Mouse (Mus musculus): ENCODE results near the gene Bmper. TPM values are rescaled to one million over a fixed set of nuclear protein-coding genes. Genes with fewer than 3 reads are reported as not detected.
A peak's percentile ranks its signal among the peaks of the same experiment; 100 is the strongest.

Gene Bmper
- polyA plus RNA-seq, 1 experiment from 2014 or later, result 21.2 TPM

DNA sequence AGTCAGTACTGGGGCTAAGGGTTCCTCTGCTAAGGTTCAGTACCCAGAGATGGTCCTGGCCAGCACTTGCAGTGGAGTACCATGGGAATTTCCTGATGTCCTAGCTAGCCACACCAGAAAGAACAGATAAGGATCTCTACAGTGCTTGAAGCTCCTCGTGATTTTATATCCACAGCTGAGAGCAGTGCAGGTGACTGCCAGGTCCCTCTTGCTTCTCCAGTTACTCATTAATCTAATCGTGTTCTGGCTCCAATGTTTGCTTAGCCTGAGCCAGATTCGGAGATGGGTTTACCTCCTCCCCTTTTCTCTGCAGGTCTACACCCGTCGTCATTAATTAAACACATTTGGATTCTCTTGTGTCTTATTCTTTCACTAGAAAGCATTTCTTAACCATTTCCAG, 230.4 kb downstream of the Bmper start:
- 43% methylated on average over 5 of the region's 5 CpGs for WGBS
- no peak for ATAC-seq (ENCODE audit: low FRiP score, low read depth)
- H3K4me1 ChIP-seq, result 0 out of 2 replicates have a peak, but pooled peaks cover 6% of the 10 kb centered on the region
- H3K4me2 ChIP-seq (replicated peaks), result no peak overlapping the region
- H3K36me3 ChIP-seq, result no peaks in the 10 kb centered on the region
- no peak overlapping the region for H3K9ac ChIP-seq
- no peak overlapping the region for H3K27ac ChIP-seq
- no peak overlapping the region for H3K4me3 ChIP-seq
- H3K9me3 ChIP-seq, result no peaks in the 10 kb centered on the region
- H3K27me3 ChIP-seq, result no peaks in the 10 kb centered on the region

DNA sequence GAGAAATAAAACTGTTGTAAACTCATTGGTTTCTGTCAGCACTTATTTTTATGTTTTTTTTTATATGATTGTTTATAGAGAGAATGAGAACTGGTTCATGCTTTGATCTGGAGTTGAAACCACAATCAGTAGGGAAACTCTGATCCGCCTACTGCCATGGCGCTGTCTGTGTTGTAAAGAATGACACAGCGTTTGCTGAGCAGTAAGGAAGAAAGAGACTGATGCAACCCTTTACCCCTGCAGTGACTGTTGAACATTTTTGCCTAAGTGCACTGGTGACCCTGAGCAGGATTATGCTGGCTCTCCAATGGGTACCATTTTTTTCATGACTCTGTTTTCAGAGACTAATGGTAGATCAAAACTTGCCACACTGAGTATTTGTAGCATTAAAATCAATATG, 234.3 kb downstream of the Bmper start:
- 61% methylated on average over 3 of the region's 3 CpGs for WGBS
- Histone ChIP-seq H3K4me2 (replicated peaks) (no peak overlapping the region), H3K36me3 (no peaks in the 10 kb centered on the region), H3K4me3 (no peak overlapping the region), H3K27me3 (peaks cover under 1% of the 10 kb centered on the region; the same call in 1 of the 2 replicates), H3K27ac (no peak overlapping the region), H3K9me3 (no peaks in the 10 kb centered on the region), H3K9ac (no peak overlapping the region), H3K4me1 (peaks cover 10% of the 10 kb centered on the region)
- ATAC-seq (ENCODE audit: low FRiP score, low read depth), result no peak

DNA sequence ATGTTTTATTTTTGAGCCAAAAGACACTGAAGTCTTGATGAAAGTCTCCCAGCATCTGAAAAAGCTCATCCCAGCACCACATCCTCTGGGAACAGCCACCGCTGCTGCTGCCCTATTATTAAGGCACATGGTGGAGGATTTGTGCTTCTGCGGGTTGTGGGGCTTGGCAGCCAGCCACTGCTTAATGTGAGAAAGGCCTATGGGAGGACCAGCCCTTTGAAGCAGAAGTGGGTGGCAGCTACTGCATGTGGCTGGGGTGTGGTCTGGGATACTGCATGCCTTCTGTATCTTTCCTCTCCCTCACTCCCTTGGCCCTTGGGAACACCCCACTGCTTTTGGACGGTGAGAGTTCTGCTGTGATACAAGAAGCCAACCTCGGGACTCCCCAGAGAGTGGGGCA, 237.8 kb downstream of the Bmper start:
- H3K27ac ChIP-seq, result no peak overlapping the region
- WGBS, result 53% methylated on average over 4 of the region's 4 CpGs
- H3K36me3 ChIP-seq, result no peaks in the 10 kb centered on the region
- peak; percentile 28; the same call in 1 of the 2 replicates for ATAC-seq (ENCODE audit: low FRiP score, low read depth)
- peaks cover 6% of the 10 kb centered on the region for H3K4me1 ChIP-seq
- H3K27me3 ChIP-seq, result peaks cover 7% of the 10 kb centered on the region
- H3K9me3 ChIP-seq, result no peaks in the 10 kb centered on the region
- H3K4me2 ChIP-seq (replicated peaks), result no peak overlapping the region
- no peak overlapping the region for H3K9ac ChIP-seq
- no peak overlapping the region for H3K4me3 ChIP-seq

DNA sequence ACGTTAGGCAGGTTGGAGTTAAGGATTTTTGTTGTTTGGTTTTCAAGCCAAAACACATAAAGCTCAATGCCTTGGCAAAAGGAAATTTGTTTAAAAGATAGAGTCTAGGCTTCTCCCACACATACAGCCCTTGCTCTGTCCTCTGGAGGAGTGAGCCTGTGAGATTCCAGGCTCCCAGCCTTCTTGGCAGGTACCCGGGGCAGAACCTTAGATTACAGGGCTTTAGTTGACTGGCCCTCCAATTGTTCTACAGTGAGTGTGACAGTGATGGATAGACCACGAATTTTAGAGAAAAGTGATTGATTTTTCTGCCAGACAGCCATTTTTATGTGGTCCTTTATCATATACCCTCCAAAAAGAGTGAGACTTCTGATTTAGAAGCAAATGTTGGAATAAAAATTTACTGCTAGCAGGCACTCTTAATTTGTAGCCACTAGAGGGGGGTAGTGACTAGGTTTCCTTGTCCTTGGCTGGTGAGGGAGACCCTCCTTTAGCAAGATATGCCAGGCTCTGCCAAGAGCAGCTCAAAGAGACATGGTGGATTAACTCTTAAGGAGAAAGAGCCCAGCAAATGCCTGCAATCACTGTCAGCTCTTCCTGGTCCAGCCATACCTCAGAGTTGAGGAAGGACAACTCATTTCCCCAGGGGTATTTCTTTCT, 240.2 kb downstream of the Bmper start:
- Histone ChIP-seq H3K27me3 (peaks cover 7% of the 10 kb centered on the region), H3K9me3 (no peaks in the 10 kb centered on the region), H3K4me3 (no peak overlapping the region), H3K27ac (no peak overlapping the region), H3K4me2 (replicated peaks) (no peak overlapping the region), H3K9ac (no peak overlapping the region), H3K4me1 (peaks cover 6% of the 10 kb centered on the region), H3K36me3 (no peaks in the 10 kb centered on the region)
- 0 out of 2 replicates have a peak, but pooled peaks have one; percentile 28 for ATAC-seq (ENCODE audit: low FRiP score, low read depth)
- 43% methylated on average over 3 of the region's 3 CpGs for WGBS

DNA sequence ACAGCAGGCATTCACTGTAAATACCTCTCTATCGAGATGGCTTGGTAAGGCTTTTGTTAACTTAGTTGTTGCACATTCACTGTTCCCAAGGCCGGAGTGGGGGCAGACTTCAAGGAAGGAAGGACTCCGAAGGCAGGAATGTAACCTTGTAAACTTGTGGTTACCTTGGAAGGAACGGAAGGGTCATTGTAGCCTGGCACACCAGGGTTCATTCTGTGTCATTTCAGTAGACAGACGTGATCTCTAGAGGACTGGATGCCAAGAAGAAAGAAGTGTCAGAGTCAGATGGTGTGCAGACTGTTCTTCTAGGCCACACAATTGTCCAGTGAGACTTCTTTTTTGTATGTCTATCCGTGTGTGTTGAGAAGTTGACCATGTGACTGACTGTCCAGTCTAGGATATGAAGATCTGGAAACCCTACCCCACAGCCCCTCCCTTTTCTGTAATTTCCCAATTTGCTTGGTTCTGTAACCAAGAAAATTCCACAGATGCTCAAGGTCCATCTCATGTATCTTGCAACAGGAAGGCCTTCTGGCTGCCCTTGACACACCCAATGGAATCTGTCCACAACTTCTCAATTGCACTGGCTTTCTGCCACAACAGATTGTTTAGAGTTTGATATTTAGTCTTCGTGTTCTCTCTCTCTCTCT, 242.2 kb downstream of the Bmper start:
- H3K36me3 ChIP-seq, result no peaks in the 10 kb centered on the region
- WGBS, result 80% methylated on average over 7 of the region's 7 CpGs
- no peak overlapping the region for H3K4me2 ChIP-seq (replicated peaks)
- H3K9ac ChIP-seq, result no peak overlapping the region
- H3K27ac ChIP-seq, result no peak overlapping the region
- no peaks in the 10 kb centered on the region for H3K9me3 ChIP-seq
- peaks cover 7% of the 10 kb centered on the region for H3K27me3 ChIP-seq
- no peak overlapping the region for H3K4me3 ChIP-seq
- ATAC-seq (ENCODE audit: low FRiP score, low read depth), result no peak
- peaks cover 6% of the 10 kb centered on the region for H3K4me1 ChIP-seq

DNA sequence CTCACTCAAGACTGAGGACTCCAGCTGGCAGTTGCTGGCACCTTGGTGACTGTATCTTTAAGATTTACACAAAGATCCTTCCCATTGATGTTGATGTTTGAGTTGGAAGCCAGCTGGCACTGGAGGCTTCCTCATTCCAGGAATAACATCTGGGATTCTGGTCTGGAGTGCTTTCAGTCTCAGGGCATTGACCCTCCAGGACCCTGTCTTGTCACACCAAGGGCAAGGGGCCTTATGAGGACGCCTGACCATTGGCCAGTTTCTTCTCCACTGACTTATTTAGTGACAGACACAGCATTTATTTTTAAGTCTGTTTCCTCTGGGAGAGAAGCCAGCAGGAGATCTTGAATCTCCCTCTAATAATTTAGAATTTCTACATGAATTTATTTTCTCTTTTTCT, 247.0 kb downstream of the Bmper start:
- Histone ChIP-seq H3K4me2 (replicated peaks) (no peak overlapping the region), H3K27ac (no peak overlapping the region), H3K4me3 (no peak overlapping the region), H3K9ac (no peak overlapping the region), H3K36me3 (no peaks in the 10 kb centered on the region), H3K27me3 (no peaks in the 10 kb centered on the region), H3K9me3 (no peaks in the 10 kb centered on the region), H3K4me1 (no peaks in the 10 kb centered on the region)
- ATAC-seq (ENCODE audit: low FRiP score, low read depth), result no peak
- WGBS, result 50% methylated on average over 1 of the region's 1 CpGs

DNA sequence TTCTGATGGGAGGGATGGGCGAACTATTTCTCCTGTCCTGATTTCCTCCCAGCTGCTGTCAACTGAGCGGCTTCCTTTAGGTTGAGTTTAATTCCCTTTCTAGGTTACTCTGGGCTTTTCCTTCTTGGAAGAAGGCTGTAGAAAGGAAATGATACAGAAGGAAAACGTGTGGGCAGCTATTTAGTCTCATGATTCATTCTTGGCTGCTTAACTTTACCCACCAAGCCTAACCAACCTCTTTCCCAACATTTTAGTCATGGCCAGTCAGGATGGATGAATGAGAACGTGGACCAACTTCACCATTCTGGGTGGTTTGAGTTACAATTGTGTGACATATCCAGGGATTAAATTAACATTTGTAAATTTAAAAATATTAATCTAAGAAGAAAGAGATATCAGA, 263.0 kb downstream of the Bmper start:
- Histone ChIP-seq H3K4me3 (no peak overlapping the region), H3K27me3 (0 out of 2 replicates have a peak, but pooled peaks cover 2% of the 10 kb centered on the region), H3K9me3 (no peaks in the 10 kb centered on the region), H3K9ac (no peak overlapping the region), H3K27ac (no peak overlapping the region), H3K4me1 (no peaks in the 10 kb centered on the region), H3K36me3 (no peaks in the 10 kb centered on the region), H3K4me2 (replicated peaks) (no peak overlapping the region)
- no peak for ATAC-seq (ENCODE audit: low FRiP score, low read depth)
- WGBS, result 82% methylated on average over 4 of the region's 4 CpGs

DNA sequence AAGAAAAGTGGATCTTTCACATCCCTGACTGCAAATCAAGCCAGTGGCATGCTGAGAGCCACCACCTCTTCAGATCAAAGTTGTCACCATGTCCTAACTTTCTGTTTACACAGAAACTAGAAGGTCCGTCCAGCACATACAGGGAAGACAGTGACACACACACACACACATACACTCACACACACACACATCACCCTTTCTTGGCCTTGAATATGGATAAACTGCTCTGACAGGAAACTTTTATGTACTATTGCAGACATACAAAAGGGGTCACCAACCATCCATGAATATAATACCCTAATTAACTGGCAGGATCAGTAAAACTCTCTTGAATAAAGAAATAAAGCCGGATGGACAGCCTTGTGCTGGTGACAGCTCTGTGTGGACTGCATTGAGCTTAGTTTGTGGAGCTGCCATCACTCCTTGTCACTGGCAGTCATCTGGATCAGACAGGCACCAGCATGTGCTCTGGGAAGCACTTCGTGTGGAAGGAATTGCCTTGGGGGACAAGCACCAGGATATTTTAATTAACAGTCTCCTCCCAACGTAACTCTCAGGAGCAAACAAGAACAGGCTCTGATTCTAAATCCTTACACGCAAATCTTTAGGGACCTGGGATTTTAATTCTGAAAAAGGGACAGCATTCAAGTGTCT, 264.0 kb downstream of the Bmper start:
- no peak for ATAC-seq (ENCODE audit: low FRiP score, low read depth)
- no peak overlapping the region for H3K4me3 ChIP-seq
- WGBS, result 30% methylated on average over 5 of the region's 5 CpGs

DNA sequence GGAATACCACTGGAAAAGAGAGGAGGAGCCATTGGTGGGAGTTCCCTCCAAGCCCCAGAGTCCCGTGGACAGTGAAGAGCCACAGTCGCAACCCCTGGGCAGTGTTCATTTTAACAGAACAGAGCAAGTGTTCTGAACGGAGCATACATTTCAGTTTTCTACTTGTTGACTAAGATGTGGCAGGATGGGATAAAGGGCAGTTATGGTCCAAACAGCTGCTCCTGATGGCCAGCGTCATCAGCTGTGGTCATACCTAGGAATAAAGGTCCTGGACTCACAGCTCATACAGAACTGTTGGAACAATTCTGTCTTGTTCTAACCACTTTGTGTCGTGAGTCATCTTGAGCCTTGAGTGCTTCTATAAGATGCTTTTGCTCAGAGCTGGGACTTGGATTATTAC, 265.4 kb downstream of the Bmper start:
- Histone ChIP-seq H3K27ac (no peak overlapping the region), H3K4me3 (no peak overlapping the region), H3K36me3 (no peaks in the 10 kb centered on the region), H3K27me3 (no peaks in the 10 kb centered on the region), H3K4me1 (no peaks in the 10 kb centered on the region), H3K9ac (no peak overlapping the region), H3K4me2 (replicated peaks) (no peak overlapping the region), H3K9me3 (no peaks in the 10 kb centered on the region)
- WGBS, result 87% methylated on average over 5 of the region's 5 CpGs
- ATAC-seq (ENCODE audit: low FRiP score, low read depth), result no peak

More for the DNA sequence above, 264.0 kb downstream of the Bmper start:
- no peak overlapping the region for H3K27ac ChIP-seq
- no peaks in the 10 kb centered on the region for H3K27me3 ChIP-seq
- no peak overlapping the region for H3K9ac ChIP-seq
- H3K36me3 ChIP-seq, result no peaks in the 10 kb centered on the region
- no peak overlapping the region for H3K4me2 ChIP-seq (replicated peaks)
- no peaks in the 10 kb centered on the region for H3K4me1 ChIP-seq
- H3K9me3 ChIP-seq, result no peaks in the 10 kb centered on the region

DNA sequence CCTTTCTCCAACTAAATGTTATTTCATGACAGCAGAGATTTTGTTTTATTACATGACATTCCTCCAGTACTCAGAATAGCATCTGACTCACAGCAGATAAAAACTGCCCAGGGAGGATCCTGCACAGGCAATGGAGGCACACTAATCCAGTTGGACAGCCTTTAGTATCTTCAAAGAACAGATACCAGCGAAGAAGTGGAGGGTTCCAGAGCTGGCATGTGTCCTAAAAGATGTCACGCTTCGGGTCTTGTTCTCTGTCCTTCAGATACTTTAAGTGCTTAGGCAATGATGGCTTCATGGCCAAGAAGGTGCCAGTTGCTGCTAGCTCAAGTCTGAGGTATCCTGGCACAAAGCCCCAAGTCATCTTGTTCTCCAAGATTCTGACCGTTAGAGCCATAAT, 272.5 kb downstream of the Bmper start:
- Histone ChIP-seq H3K9ac (no peak overlapping the region), H3K36me3 (no peaks in the 10 kb centered on the region), H3K4me3 (no peak overlapping the region), H3K9me3 (no peaks in the 10 kb centered on the region), H3K4me1 (no peaks in the 10 kb centered on the region), H3K4me2 (replicated peaks) (no peak overlapping the region), H3K27ac (no peak overlapping the region), H3K27me3 (no peaks in the 10 kb centered on the region)
- WGBS, result 90% methylated on average over 4 of the region's 4 CpGs
- ATAC-seq (ENCODE audit: low FRiP score, low read depth), result no peak

DNA sequence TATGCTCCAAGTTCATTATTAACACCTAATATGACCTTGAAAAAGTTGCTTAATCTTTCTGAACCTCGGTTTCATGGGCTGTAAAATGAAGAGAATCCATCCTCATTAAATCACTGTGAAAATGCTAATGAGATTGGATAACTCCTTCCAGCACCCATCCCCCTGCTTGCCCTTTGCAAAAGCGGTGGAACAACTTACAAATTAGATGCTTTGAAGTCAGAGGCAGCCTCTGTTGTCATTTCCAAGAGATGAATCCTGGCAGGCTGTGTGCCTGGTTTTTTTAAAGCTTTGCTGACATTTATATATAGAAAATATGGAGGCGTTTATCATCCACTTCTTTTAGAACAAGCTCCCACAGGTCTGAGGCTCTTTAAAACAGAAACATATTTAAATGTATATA, 274.8 kb downstream of the Bmper start:
- no peak for ATAC-seq (ENCODE audit: low FRiP score, low read depth)
- WGBS, result 17% methylated on average over 3 of the region's 3 CpGs
- no peaks in the 10 kb centered on the region for H3K27me3 ChIP-seq
- H3K9me3 ChIP-seq, result no peaks in the 10 kb centered on the region
- no peak overlapping the region for H3K27ac ChIP-seq
- no peaks in the 10 kb centered on the region for H3K36me3 ChIP-seq
- H3K9ac ChIP-seq, result no peak overlapping the region
- no peak overlapping the region for H3K4me2 ChIP-seq (replicated peaks)
- H3K4me1 ChIP-seq, result no peaks in the 10 kb centered on the region
- no peak overlapping the region for H3K4me3 ChIP-seq

DNA sequence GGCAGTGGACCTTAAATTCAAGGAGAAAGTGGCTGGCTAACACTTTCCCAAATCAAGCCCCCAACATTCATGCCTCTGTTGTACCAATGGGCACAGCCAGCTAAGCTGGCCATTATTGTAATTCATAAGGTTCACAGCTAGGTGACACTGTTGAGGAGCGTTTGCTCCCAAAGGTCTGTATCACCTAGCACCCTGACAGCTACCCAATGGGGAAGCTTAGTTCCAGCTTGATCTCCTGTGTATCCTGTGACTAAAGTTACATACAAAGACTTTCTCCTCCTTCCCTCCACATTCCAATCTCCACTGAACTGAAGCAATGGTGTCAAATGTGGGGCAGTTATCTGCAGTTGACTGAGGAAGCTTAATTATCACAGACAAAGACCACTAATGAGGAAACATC, 311.0 kb downstream of the Bmper start:
- H3K36me3 ChIP-seq, result no peaks in the 10 kb centered on the region
- no peak overlapping the region for H3K4me2 ChIP-seq (replicated peaks)
- no peaks in the 10 kb centered on the region for H3K27me3 ChIP-seq
- H3K4me1 ChIP-seq, result no peaks in the 10 kb centered on the region
- no peaks in the 10 kb centered on the region for H3K9me3 ChIP-seq
- no peak overlapping the region for H3K4me3 ChIP-seq
- 27% methylated on average over 1 of the region's 1 CpGs for WGBS
- H3K27ac ChIP-seq, result no peak overlapping the region
- ATAC-seq (ENCODE audit: low FRiP score, low read depth), result no peak
- no peak overlapping the region for H3K9ac ChIP-seq

All from limb, embryonic 13.5 days (tissue).